Mouse (Mus musculus) midbrain, embryonic 11.5 days (tissue): ENCODE data around the gene Aox4. TPM values are rescaled to one million over a fixed set of nuclear protein-coding genes. Genes with fewer than 3 reads are reported as not detected.

ENCODE experiments used
- ATAC-seq: fragments of 200-750 bp; cut with Nextera tagmentation; 2 replicates; pipeline ENCODE4 v1.8.0; 2017; ENCODE audit warnings: moderate TSS enrichment, moderate library complexity; ENCODE audit not compliant: low FRiP score
- DNase-seq: peaks from one replicate; pipeline ENCODE4 v3.0.0; 2015; ENCODE audit warnings: low spot score; ENCODE audit errors: missing footprints
- H3K27ac ChIP-seq: fragments of 300-500 bp; sonication (generic); 2 replicates; pipeline ENCODE4 v1.5.1; 2014; ENCODE audit warnings: low read depth, low read length
- H3K27me3 ChIP-seq: fragments of 300-500 bp; sonication (generic); 2 replicates; pipeline ENCODE4 v1.6.1; 2014; ENCODE audit warnings: mild to moderate bottlenecking, low read length, moderate library complexity, mixed read lengths; ENCODE audit not compliant: control insufficient read depth, insufficient read depth
- H3K36me3 ChIP-seq: fragments of 300-500 bp; sonication (generic); 2 replicates; pipeline ENCODE4 v1.6.1; 2014; ENCODE audit warnings: mild to moderate bottlenecking, low read length, moderate library complexity, mixed read lengths; ENCODE audit not compliant: control insufficient read depth, insufficient read depth
- H3K4me1 ChIP-seq: fragments of 300-500 bp; sonication (generic); 2 replicates; pipeline ENCODE4 v1.6.1; 2014; ENCODE audit warnings: low read length; ENCODE audit not compliant: control insufficient read depth, insufficient read depth
- H3K4me2 ChIP-seq: fragments of 300-500 bp; sonication (generic); 2 replicates; pipeline ENCODE4 v1.6.1; 2014; ENCODE audit warnings: mild to moderate bottlenecking, moderate library complexity
- H3K4me3 ChIP-seq: fragments of 300-500 bp; sonication (generic); 2 replicates; pipeline ENCODE4 v1.5.1; 2014; ENCODE audit warnings: low read depth, low read length
- H3K9ac ChIP-seq: fragments of 300-500 bp; sonication (generic); 2 replicates; pipeline ENCODE4 v1.6.1; 2014; ENCODE audit warnings: low read length
- H3K9me3 ChIP-seq: fragments of 300-500 bp; sonication (generic); 2 replicates; pipeline ENCODE4 v1.6.1; 2016; ENCODE audit warnings: low read length; ENCODE audit not compliant: control insufficient read depth
- WGBS: fragments of 180-500 bp; shearing (Covaris S2); extraction: QIAGEN DNeasy Blood & Tissue Kit; methylation state at CpG from one replicate; pipeline ENCODE4 v1.1.7; 2014; 5-methylcytosine and 5-hydroxymethylcytosine counted together
- polyA plus RNA-seq: library from polyadenylated mRNA; unstranded; fragments of >200 nt; fragmentation: Nextera tagmentation; extraction: Ambion mirVana; gene quantifications from 2 replicates; pipeline ENCODE4 v1.2.1, GENCODE M21; 2014

The Aox4 gene
- polyA plus RNA-seq, 1 experiment from 2014 or later = not detected

GRCm38 (mm10) chr1:58213838-58214237 lies 3.6 kb downstream of the Aox4 start:
- no peak for ATAC-seq
- Histone ChIP-seq H3K27ac (no peak overlapping the region), H3K9me3 (no peaks in the 10 kb centered on the region), H3K27me3 (no peaks in the 10 kb centered on the region), H3K4me1 (no peaks in the 10 kb centered on the region), H3K9ac (no peak overlapping the region), H3K4me3 (no peak overlapping the region), H3K36me3 (no peaks in the 10 kb centered on the region), H3K4me2 (no peak overlapping the region)
- DNase-seq = no peak
- 87% methylated on average over 5 of the region's 5 CpGs for WGBS

DNA sequence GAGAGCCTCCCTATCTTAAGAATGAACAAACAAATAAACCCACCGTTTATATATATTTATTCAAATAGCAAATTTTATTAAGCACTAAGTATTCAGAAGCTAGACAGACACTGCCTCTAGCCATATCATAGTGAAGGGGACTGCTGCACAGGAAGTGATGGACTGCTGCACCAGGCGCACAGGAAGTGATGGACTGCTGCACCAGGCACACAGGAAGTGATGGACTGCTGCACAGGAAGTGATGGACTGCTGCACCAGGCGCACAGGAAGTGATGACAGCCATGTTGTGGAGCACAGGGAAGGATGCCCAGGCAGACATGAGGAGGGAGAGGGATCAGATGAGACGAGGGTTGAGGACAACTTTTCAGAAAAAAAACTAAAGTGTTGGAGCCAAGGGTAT lies 5.2 kb downstream of the Aox4 start:
- DNase-seq (no peak), ATAC-seq (no peak)
- Histone ChIP-seq H3K9me3 (no peaks in the 10 kb centered on the region), H3K4me2 (no peak overlapping the region), H3K27me3 (no peaks in the 10 kb centered on the region), H3K9ac (no peak overlapping the region), H3K27ac (no peak overlapping the region), H3K4me3 (no peak overlapping the region), H3K36me3 (no peaks in the 10 kb centered on the region), H3K4me1 (no peaks in the 10 kb centered on the region)
- WGBS = 88% methylated on average over 4 of the region's 4 CpGs

GRCm38 (mm10) chr1:58215956-58216532 lies 5.8 kb downstream of the Aox4 start:
- Histone ChIP-seq H3K9ac (no peak overlapping the region), H3K36me3 (no peaks in the 10 kb centered on the region), H3K4me1 (no peaks in the 10 kb centered on the region), H3K27me3 (no peaks in the 10 kb centered on the region), H3K9me3 (no peaks in the 10 kb centered on the region), H3K4me3 (no peak overlapping the region), H3K27ac (no peak overlapping the region), H3K4me2 (no peak overlapping the region)
- DNase-seq (no peak), ATAC-seq (no peak)
- 88% methylated on average over 7 of the region's 7 CpGs for WGBS

GRCm38 (mm10) chr1:58221070-58221469 lies 10.9 kb downstream of the Aox4 start:
- ATAC-seq = no peak
- Histone ChIP-seq H3K9me3 (no peaks in the 10 kb centered on the region), H3K9ac (no peak overlapping the region), H3K4me2 (no peak overlapping the region), H3K36me3 (no peaks in the 10 kb centered on the region), H3K4me1 (no peaks in the 10 kb centered on the region), H3K27me3 (no peaks in the 10 kb centered on the region), H3K27ac (no peak overlapping the region), H3K4me3 (no peak overlapping the region)
- WGBS = 79% methylated on average over 6 of the region's 6 CpGs
- no peak for DNase-seq

- ATAC-seq (no peak), DNase-seq (no peak)
- Histone ChIP-seq H3K9me3 (no peaks in the 10 kb centered on the region), H3K27me3 (no peaks in the 10 kb centered on the region), H3K36me3 (no peaks in the 10 kb centered on the region), H3K9ac (no peak overlapping the region), H3K4me3 (no peak overlapping the region), H3K4me2 (no peak overlapping the region), H3K27ac (no peak overlapping the region), H3K4me1 (no peaks in the 10 kb centered on the region)
- 91% methylated on average over 5 of the region's 5 CpGs for WGBS
Observed at GRCm38 (mm10) chr1:58221879-58222278, 11.7 kb downstream of the Aox4 start.

DNA sequence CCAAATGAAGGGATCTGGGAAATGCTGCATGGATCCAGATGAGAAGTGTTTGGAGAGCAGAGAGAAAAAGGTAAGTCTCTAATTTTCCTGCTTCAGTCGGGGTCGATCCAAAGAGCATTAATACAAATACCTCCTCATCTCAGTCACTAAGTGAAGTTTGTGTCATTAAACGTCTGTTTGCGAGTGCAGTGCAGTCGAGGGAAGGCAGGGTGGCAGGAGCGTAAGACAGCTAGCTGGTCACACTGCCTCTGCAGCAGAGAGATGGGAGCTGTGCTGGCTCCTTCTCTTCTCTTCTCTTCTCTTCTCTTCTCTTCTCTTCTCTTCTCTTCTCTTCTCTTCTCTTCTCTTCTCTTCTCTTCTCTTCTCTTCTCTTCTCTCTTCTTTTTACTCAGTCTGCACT lies 17.9 kb downstream of the Aox4 start:
- Histone ChIP-seq H3K4me2 (no peak overlapping the region), H3K4me3 (no peak overlapping the region), H3K27me3 (no peaks in the 10 kb centered on the region), H3K27ac (no peak overlapping the region), H3K4me1 (no peaks in the 10 kb centered on the region), H3K36me3 (no peaks in the 10 kb centered on the region), H3K9me3 (no peaks in the 10 kb centered on the region), H3K9ac (no peak overlapping the region)
- 67% methylated on average over 6 of the region's 6 CpGs for WGBS
- ATAC-seq (no peak), DNase-seq (no peak)

- ATAC-seq (no peak), DNase-seq (no peak)
- no peak overlapping the region for H3K27ac ChIP-seq
- H3K36me3 ChIP-seq = no peaks in the 10 kb centered on the region
- H3K4me1 ChIP-seq = no peaks in the 10 kb centered on the region
- no peak overlapping the region for H3K9ac ChIP-seq
- H3K4me2 ChIP-seq = no peak overlapping the region
- H3K27me3 ChIP-seq = no peaks in the 10 kb centered on the region
- H3K4me3 ChIP-seq = no peak overlapping the region
- no peaks in the 10 kb centered on the region for H3K9me3 ChIP-seq
Observed at GRCm38 (mm10) chr1:58228916-58229315, 18.7 kb downstream of the Aox4 start.

- Histone ChIP-seq H3K4me1 (no peaks in the 10 kb centered on the region), H3K4me3 (no peak overlapping the region), H3K4me2 (no peak overlapping the region), H3K36me3 (no peaks in the 10 kb centered on the region), H3K27ac (no peak overlapping the region), H3K9me3 (no peaks in the 10 kb centered on the region), H3K9ac (no peak overlapping the region), H3K27me3 (no peaks in the 10 kb centered on the region)
- WGBS = 88% methylated on average over 4 of the region's 4 CpGs
- DNase-seq (no peak), ATAC-seq (no peak)
Observed at GRCm38 (mm10) chr1:58229774-58230173, 19.6 kb downstream of the Aox4 start.

DNA sequence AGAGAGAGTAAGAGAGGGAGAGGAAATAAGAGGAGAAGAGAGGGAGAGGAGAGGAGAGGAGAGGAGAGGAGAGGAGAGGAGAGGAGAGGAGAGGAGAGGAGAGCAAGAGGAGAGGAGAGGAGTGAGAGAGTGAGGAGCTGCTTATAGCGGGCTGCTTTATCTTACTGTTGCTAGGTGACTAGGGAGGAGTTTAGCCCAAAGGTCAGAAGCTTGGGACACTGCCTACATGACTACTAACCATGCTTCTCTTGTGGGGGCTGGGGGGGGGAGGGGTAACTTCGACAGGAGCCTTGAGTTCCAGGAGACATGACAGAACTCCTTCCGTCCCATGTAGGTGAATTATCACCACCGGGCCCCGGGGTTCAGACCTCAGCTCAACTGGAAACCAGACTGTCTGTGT lies 20.3 kb downstream of the Aox4 start:
- Histone ChIP-seq H3K27ac (no peak overlapping the region), H3K9me3 (no peaks in the 10 kb centered on the region), H3K4me2 (no peak overlapping the region), H3K27me3 (no peaks in the 10 kb centered on the region), H3K36me3 (no peaks in the 10 kb centered on the region), H3K4me3 (no peak overlapping the region), H3K4me1 (no peaks in the 10 kb centered on the region), H3K9ac (no peak overlapping the region)
- no peak for DNase-seq
- WGBS = 56% methylated on average over 5 of the region's 5 CpGs
- ATAC-seq = no peak

DNA sequence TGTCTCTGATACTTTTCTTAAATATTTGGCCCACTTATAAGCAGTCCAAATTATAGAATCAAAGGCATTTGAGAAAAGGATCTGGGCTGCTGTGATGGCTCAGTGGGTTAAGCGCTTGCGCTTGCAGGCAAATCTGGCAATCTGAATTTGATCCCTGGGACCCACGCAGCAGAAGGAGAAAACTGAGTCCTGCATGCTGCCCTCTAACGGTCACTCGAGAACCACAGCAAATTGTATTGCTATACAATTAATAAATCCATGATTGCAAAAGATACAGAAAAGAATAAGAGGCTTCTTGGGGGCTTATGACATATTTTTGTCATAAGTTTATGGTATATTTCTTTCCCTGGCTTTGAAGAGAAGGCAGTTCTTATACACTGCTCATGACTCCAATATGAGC lies 25.2 kb downstream of the Aox4 start:
- Histone ChIP-seq H3K4me3 (no peak overlapping the region), H3K4me1 (no peaks in the 10 kb centered on the region), H3K27me3 (no peaks in the 10 kb centered on the region), H3K4me2 (no peak overlapping the region), H3K9ac (no peak overlapping the region), H3K9me3 (no peaks in the 10 kb centered on the region), H3K36me3 (no peaks in the 10 kb centered on the region), H3K27ac (no peak overlapping the region)
- ATAC-seq (no peak), DNase-seq (no peak)
- 52% methylated on average over 5 of the region's 5 CpGs for WGBS
